Mouse (Mus musculus) skeletal muscle tissue, adult 2 months (tissue): ENCODE measurements at regions not wholly inside any gene's neighbourhood (a gene's known extent, or its start where the extent isn't known, plus 50 kb on each side); places are given as distances from the start of the nearest gene placed in this dataset.
A peak's percentile ranks its signal among the peaks of the same experiment; 100 is the strongest.

Source experiments
- DNase-seq: peaks from one replicate; pipeline ENCODE4 v3.0.0-alpha.2; 2012; ENCODE audit warnings: low read depth, low spot score

GRCm38 (mm10) chr15:50942429-50942828 is 2942.3 kb upstream of the Gm7489 start:
- no peak for DNase-seq

- DNase-seq = no peak
Measured at GRCm38 (mm10) chr15:50944976-50945375, 2939.7 kb upstream of the Gm7489 start.

GRCm38 (mm10) chr15:50959109-50959508 is 2925.6 kb upstream of the Gm7489 start:
- DNase-seq = no peak

GRCm38 (mm10) chr15:50963606-50964005 is 2921.1 kb upstream of the Gm7489 start:
- DNase-seq = no peak

GRCm38 (mm10) chr15:50964236-50964635 is 2920.5 kb upstream of the Gm7489 start:
- no peak for DNase-seq

- no peak for DNase-seq
Measured at GRCm38 (mm10) chr15:50967176-50967575, 2917.5 kb upstream of the Gm7489 start.

GRCm38 (mm10) chr15:50970637-50971036 is 2914.1 kb upstream of the Gm7489 start:
- no peak for DNase-seq

- DNase-seq = no peak
Measured at GRCm38 (mm10) chr15:50972593-50972992, 2912.1 kb upstream of the Gm7489 start.

- no peak for DNase-seq
Measured at GRCm38 (mm10) chr15:50974002-50974754, 2910.5 kb upstream of the Gm7489 start.

GRCm38 (mm10) chr15:50989457-50989856 is 2895.2 kb upstream of the Gm7489 start:
- no peak for DNase-seq

- no peak for DNase-seq
Measured at GRCm38 (mm10) chr15:50991667-50992066, 2893.0 kb upstream of the Gm7489 start.

GRCm38 (mm10) chr15:50992246-50992645 is 2892.5 kb upstream of the Gm7489 start:
- no peak for DNase-seq

- DNase-seq = no peak
Measured at GRCm38 (mm10) chr15:50993121-50993520, 2891.6 kb upstream of the Gm7489 start.

- DNase-seq = no peak
Measured at GRCm38 (mm10) chr15:50995688-50996087, 2889.0 kb upstream of the Gm7489 start.

GRCm38 (mm10) chr15:50996296-50996695 is 2888.4 kb upstream of the Gm7489 start:
- DNase-seq = no peak

- DNase-seq = peak; percentile 39
Measured at GRCm38 (mm10) chr15:50997209-50997763, 2887.4 kb upstream of the Gm7489 start.

GRCm38 (mm10) chr15:51038968-51039367 is 2845.7 kb upstream of the Gm7489 start:
- no peak for DNase-seq

- DNase-seq = no peak
Measured at GRCm38 (mm10) chr15:51070538-51070937, 2814.2 kb upstream of the Gm7489 start.

- DNase-seq = no peak
Measured at GRCm38 (mm10) chr15:51071132-51071656, 2813.5 kb upstream of the Gm7489 start.

GRCm38 (mm10) chr15:51073678-51074077 is 2811.0 kb upstream of the Gm7489 start:
- no peak for DNase-seq

GRCm38 (mm10) chr15:51074196-51074595 is 2810.5 kb upstream of the Gm7489 start:
- no peak for DNase-seq

- DNase-seq = no peak
Measured at GRCm38 (mm10) chr15:51083677-51084322, 2800.9 kb upstream of the Gm7489 start.

- no peak for DNase-seq
Measured at GRCm38 (mm10) chr15:51092936-51093335, 2791.8 kb upstream of the Gm7489 start.
